Mouse (Mus musculus) forebrain, postnatal 0 days (tissue): ENCODE measurements around the gene Oas2. TPM values are rescaled to one million over a fixed set of nuclear protein-coding genes. Genes with fewer than 3 reads are reported as not detected.

ENCODE experiments used
- ATAC-seq: fragments of 200-750 bp; cut with Nextera tagmentation; 2 replicates; pipeline ENCODE4 v1.8.0; 2017; ENCODE audit warnings: mild to moderate bottlenecking, moderate library complexity
- DNase-seq: peaks from one replicate; pipeline ENCODE4 v3.0.0-alpha.2; 2015
- H3K27ac ChIP-seq: fragments of 300-500 bp; sonication (generic); 2 replicates; pipeline ENCODE4 v1.5.1; 2014; ENCODE audit warnings: low read depth, mild to moderate bottlenecking, antibody characterized with exemption, low read length, moderate library complexity, mixed read lengths
- H3K27me3 ChIP-seq: fragments of 300-500 bp; sonication (generic); 2 replicates; pipeline ENCODE4 v1.6.1; 2014; ENCODE audit warnings: mild to moderate bottlenecking, low read length, mixed read lengths; ENCODE audit not compliant: insufficient read depth
- H3K36me3 ChIP-seq: fragments of 300-500 bp; sonication (generic); 2 replicates; pipeline ENCODE4 v1.6.1; 2014; ENCODE audit warnings: mild to moderate bottlenecking, moderate library complexity; ENCODE audit not compliant: insufficient read depth
- H3K4me1 ChIP-seq: fragments of 300-500 bp; sonication (generic); 2 replicates; pipeline ENCODE4 v1.6.1; 2014; ENCODE audit warnings: antibody characterized with exemption; ENCODE audit not compliant: insufficient read depth
- H3K4me2 ChIP-seq: fragments of 300-500 bp; sonication (generic); 2 replicates; pipeline ENCODE4 v1.6.1; 2014; ENCODE audit warnings: low read depth, mild to moderate bottlenecking, moderate library complexity
- H3K4me3 ChIP-seq: fragments of 300-500 bp; sonication (generic); 2 replicates; pipeline ENCODE4 v1.5.1; 2014; ENCODE audit warnings: low read depth, low read length, mixed read lengths
- H3K9ac ChIP-seq: fragments of 300-500 bp; sonication (generic); 2 replicates; pipeline ENCODE4 v1.6.1; 2014; ENCODE audit warnings: mild to moderate bottlenecking
- H3K9me3 ChIP-seq: fragments of 300-500 bp; sonication (generic); 2 replicates; pipeline ENCODE4 v1.6.1; 2016; ENCODE audit warnings: low read length
- CTCF ChIP-seq: sonication (generic); IDR thresholded peaks from 2 replicates; pipeline ENCODE4 v1.5.1; 2016; ENCODE audit warnings: antibody characterized with exemption, control low read depth, low read depth
- WGBS: fragments of 180-500 bp; shearing (Covaris S2); extraction: QIAGEN DNeasy Blood & Tissue Kit; methylation state at CpG from one replicate; pipeline ENCODE4 v1.1.7; 2014; 5-methylcytosine and 5-hydroxymethylcytosine counted together
- polyA plus RNA-seq: library from polyadenylated mRNA; unstranded; fragments of >200 nt; fragmentation: Nextera tagmentation; extraction: Ambion mirVana; gene quantifications from 2 replicates; pipeline ENCODE4 v1.2.1, GENCODE M21; 2015
- total RNA-seq: library from RNA; depleted of rRNA; stranded (reverse); fragments of >200 nt; gene quantifications from 2 replicates; pipeline ENCODE4 v1.2.3, GENCODE M21; 2014

Oas2 gene
- total and polyA plus RNA-seq, 2 experiments from 2014 or later = 0.30 to 0.71 TPM

- no peaks in the 10 kb centered on the region; the same call in 1 of the 2 replicates for H3K36me3 ChIP-seq
- peak overlapping the region; percentile 22; the same call in 1 of the 2 replicates for H3K9ac ChIP-seq
- H3K27ac ChIP-seq = no peak overlapping the region
- H3K4me3 ChIP-seq = peak overlapping the region; percentile 18
- no peaks in the 10 kb centered on the region for H3K27me3 ChIP-seq
- peaks cover 33% of the 10 kb centered on the region for H3K4me1 ChIP-seq
- no peak for TF ChIP-seq CTCF
- H3K9me3 ChIP-seq = no peaks in the 10 kb centered on the region
- peak overlapping the region; percentile 89 for H3K4me2 ChIP-seq
- DNase-seq (no peak), ATAC-seq (no peak)
- 31% methylated on average over 13 of the region's 13 CpGs for WGBS
Measured at GRCm38 (mm10) chr5:120706976-120707375, 42.7 kb downstream of the Oas2 start.

DNA sequence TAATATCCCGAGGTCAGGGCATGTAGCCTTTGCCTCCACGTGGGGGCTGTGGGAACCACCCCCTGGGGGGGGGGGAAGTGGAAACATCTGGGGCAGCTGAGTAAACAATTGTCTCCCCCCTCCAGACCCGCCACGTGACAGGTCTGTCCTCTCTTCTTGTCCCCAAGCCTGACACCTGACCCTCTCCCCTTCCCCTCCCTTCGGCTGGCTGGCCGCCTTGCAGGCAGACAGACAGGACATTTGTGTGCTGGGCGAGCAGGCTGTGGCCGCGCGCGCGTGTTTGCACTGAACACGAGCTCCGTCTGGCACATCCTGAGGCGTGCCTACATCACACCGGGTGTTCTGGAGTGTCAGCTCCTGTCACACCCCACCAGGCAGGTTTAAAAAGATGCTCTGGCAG is 43.1 kb downstream of the Oas2 start:
- H3K27me3 ChIP-seq = no peaks in the 10 kb centered on the region
- peak overlapping the region; percentile 18 for H3K4me3 ChIP-seq
- ATAC-seq = no peak
- H3K9ac ChIP-seq = peak overlapping the region; percentile 22; the same call in 1 of the 2 replicates
- no peaks in the 10 kb centered on the region for H3K9me3 ChIP-seq
- no peaks in the 10 kb centered on the region; the same call in 1 of the 2 replicates for H3K36me3 ChIP-seq
- H3K27ac ChIP-seq = 0 out of 2 replicates have a peak overlapping the region, but pooled peaks have one; percentile 9
- TF ChIP-seq CTCF = no peak
- WGBS = 4% methylated on average over 16 of the region's 16 CpGs
- peak; percentile 22 for DNase-seq
- peak overlapping the region; percentile 89 for H3K4me2 ChIP-seq
- peaks cover 30% of the 10 kb centered on the region for H3K4me1 ChIP-seq

DNA sequence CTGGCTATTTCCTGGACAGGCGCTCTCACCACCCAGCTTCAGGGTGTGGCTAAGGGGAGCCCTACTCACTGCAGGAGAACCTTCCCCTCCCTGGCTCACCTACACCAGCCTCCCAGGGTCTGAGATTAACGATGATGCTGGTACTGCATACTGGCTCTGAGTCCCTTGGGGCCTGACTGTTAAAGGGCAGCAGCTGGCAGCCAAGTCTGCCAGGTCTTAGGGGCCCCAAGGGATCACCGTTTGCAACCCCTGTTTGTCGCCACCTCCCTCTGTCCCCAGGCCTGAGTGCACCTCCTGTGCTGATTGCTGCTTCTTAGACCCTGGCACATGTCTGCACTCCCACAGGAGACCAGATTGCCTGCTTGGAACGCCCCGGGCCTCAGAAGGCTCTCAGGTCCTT is 45.2 kb downstream of the Oas2 start:
- peaks cover 7% of the 10 kb centered on the region; the same call in 1 of the 2 replicates for H3K36me3 ChIP-seq
- H3K9ac ChIP-seq = no peak overlapping the region
- 51% methylated on average over 6 of the region's 6 CpGs for WGBS
- DNase-seq = no peak
- no peak overlapping the region for H3K4me2 ChIP-seq
- H3K4me1 ChIP-seq = peaks cover 21% of the 10 kb centered on the region
- no peaks in the 10 kb centered on the region for H3K9me3 ChIP-seq
- H3K27ac ChIP-seq = no peak overlapping the region
- no peak overlapping the region for H3K4me3 ChIP-seq
- no peak for TF ChIP-seq CTCF
- no peak for ATAC-seq
- no peaks in the 10 kb centered on the region for H3K27me3 ChIP-seq

DNA sequence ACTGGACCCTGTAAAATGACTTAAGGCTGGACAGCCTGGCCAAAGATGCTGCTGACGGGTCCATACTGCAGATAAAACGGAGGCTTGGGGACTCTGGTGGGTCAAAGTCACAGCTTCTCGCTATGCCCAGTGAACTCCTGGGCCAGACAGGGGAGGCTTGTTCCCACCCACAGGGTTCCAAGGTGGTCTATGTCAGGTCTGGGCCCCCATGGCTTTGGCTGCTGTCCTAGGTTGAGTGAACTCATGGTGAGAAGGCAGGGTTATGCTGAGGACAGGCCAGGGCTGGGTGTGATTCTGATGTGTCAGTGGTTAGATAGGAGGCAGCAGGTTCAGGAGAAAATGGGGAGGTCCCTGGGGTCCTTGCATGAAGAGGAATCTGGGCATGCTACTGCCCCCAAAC is 46.0 kb downstream of the Oas2 start:
- Histone ChIP-seq H3K27ac (no peak overlapping the region), H3K9ac (no peak overlapping the region), H3K4me3 (no peak overlapping the region), H3K4me2 (no peak overlapping the region), H3K9me3 (no peaks in the 10 kb centered on the region), H3K27me3 (no peaks in the 10 kb centered on the region), H3K4me1 (peaks cover 16% of the 10 kb centered on the region), H3K36me3 (peaks cover 7% of the 10 kb centered on the region; the same call in 1 of the 2 replicates)
- TF ChIP-seq CTCF = no peak
- 85% methylated on average over 3 of the region's 3 CpGs for WGBS
- DNase-seq (no peak), ATAC-seq (no peak)

DNA sequence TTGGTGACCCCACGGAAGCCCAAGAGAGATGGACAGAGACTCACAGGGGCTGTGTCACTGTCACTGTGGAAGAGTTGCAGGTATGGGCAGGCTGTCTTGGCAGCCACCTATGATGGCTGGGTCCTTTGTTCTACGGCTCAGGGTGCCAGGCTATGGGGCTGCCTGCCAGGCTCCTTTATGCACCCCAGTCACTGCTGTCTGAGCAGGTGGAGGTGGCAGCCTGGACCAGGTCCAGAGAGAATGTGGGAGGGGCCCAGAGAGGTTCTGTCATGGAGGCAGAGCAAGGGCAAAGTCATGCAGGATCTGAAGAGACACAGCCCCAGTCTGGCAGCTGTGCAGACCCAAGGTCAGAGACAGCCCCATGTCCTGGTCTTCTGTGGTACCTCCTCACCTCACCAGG is 46.7 kb downstream of the Oas2 start:
- H3K4me2 ChIP-seq = no peak overlapping the region
- peaks cover 7% of the 10 kb centered on the region; the same call in 1 of the 2 replicates for H3K36me3 ChIP-seq
- H3K4me3 ChIP-seq = no peak overlapping the region
- H3K4me1 ChIP-seq = peaks cover 10% of the 10 kb centered on the region
- DNase-seq = no peak
- 53% methylated on average over 2 of the region's 2 CpGs for WGBS
- no peak overlapping the region for H3K27ac ChIP-seq
- no peak overlapping the region for H3K9ac ChIP-seq
- TF ChIP-seq CTCF = no peak
- H3K27me3 ChIP-seq = no peaks in the 10 kb centered on the region
- H3K9me3 ChIP-seq = no peaks in the 10 kb centered on the region
- no peak for ATAC-seq

GRCm38 (mm10) chr5:120702421-120702820 is 47.2 kb downstream of the Oas2 start:
- H3K27me3 ChIP-seq = no peaks in the 10 kb centered on the region
- no peak for TF ChIP-seq CTCF
- H3K4me3 ChIP-seq = no peak overlapping the region
- peaks cover 7% of the 10 kb centered on the region; the same call in 1 of the 2 replicates for H3K36me3 ChIP-seq
- 63% methylated on average over 4 of the region's 4 CpGs for WGBS
- no peaks in the 10 kb centered on the region for H3K9me3 ChIP-seq
- H3K4me2 ChIP-seq = no peak overlapping the region
- no peak for DNase-seq
- H3K27ac ChIP-seq = no peak overlapping the region
- ATAC-seq = no peak
- no peak overlapping the region for H3K9ac ChIP-seq
- H3K4me1 ChIP-seq = peaks cover 5% of the 10 kb centered on the region

GRCm38 (mm10) chr5:120700996-120701790 is 48.5 kb downstream of the Oas2 start:
- 60% methylated on average over 11 of the region's 11 CpGs for WGBS
- ATAC-seq (no peak), DNase-seq (no peak)
- H3K27me3 ChIP-seq = no peaks in the 10 kb centered on the region
- 0 out of 2 replicates have a peak, but pooled peaks cover 7% of the 10 kb centered on the region for H3K36me3 ChIP-seq
- no peak overlapping the region for H3K27ac ChIP-seq
- H3K9ac ChIP-seq = no peak overlapping the region
- no peaks in the 10 kb centered on the region for H3K4me1 ChIP-seq
- no peak for TF ChIP-seq CTCF
- no peaks in the 10 kb centered on the region for H3K9me3 ChIP-seq
- no peak overlapping the region for H3K4me2 ChIP-seq
- no peak overlapping the region for H3K4me3 ChIP-seq
